Mouse (Mus musculus) limb, embryonic 14.5 days (tissue): ENCODE results near the gene Lnx1. TPM values are rescaled to one million over a fixed set of nuclear protein-coding genes. Genes with fewer than 3 reads are reported as not detected.

Experiments used
- ATAC-seq: fragments of 200-750 bp; cut with Nextera tagmentation; 2 replicates; pipeline ENCODE4 v1.8.0; 2017; ENCODE audit warnings: low read depth, moderate number of reproducible peaks, moderate TSS enrichment; ENCODE audit not compliant: low FRiP score
- DNase-seq: peaks from one replicate; pipeline ENCODE4 v3.0.0-alpha.2; 2015; ENCODE audit warnings: low spot score
- H3K27ac ChIP-seq: fragments of 300-500 bp; sonication (generic); replicated peaks from 2 replicates; pipeline ENCODE4 v1.5.1; 2014; ENCODE audit warnings: low read depth, mild to moderate bottlenecking, low read length, moderate library complexity, mixed read lengths
- H3K27me3 ChIP-seq: fragments of 300-500 bp; sonication (generic); 2 replicates; pipeline ENCODE4 v1.6.1; 2014; ENCODE audit warnings: low read length, mixed read lengths; ENCODE audit not compliant: control insufficient read depth, insufficient read depth
- H3K36me3 ChIP-seq: fragments of 300-500 bp; sonication (generic); 2 replicates; pipeline ENCODE4 v1.6.1; 2014; ENCODE audit warnings: mild to moderate bottlenecking, low read length, moderate library complexity, mixed read lengths; ENCODE audit not compliant: control insufficient read depth, insufficient read depth
- H3K4me1 ChIP-seq: fragments of 300-500 bp; sonication (generic); 2 replicates; pipeline ENCODE4 v1.6.1; 2014; ENCODE audit warnings: antibody characterized with exemption, low read length, mixed read lengths; ENCODE audit not compliant: control insufficient read depth, insufficient read depth
- H3K4me2 ChIP-seq: fragments of 300-500 bp; sonication (generic); replicated peaks from 2 replicates; pipeline ENCODE4 v1.6.1; 2014; ENCODE audit warnings: low read depth, mild to moderate bottlenecking, low read length, moderate library complexity; ENCODE audit not compliant: severe bottlenecking
- H3K4me3 ChIP-seq: fragments of 300-500 bp; sonication (generic); replicated peaks from 2 replicates; pipeline ENCODE4 v1.5.1; 2014; ENCODE audit warnings: low read length
- H3K9ac ChIP-seq: fragments of 300-500 bp; sonication (generic); 2 replicates; pipeline ENCODE4 v1.6.1; 2014; ENCODE audit warnings: mild to moderate bottlenecking, low read depth, low read length, moderate library complexity; ENCODE audit not compliant: severe bottlenecking
- H3K9me3 ChIP-seq: fragments of 300-500 bp; sonication (generic); 2 replicates; pipeline ENCODE4 v1.6.1; 2016; ENCODE audit warnings: low read length; ENCODE audit not compliant: control insufficient read depth
- POLR2A ChIP-seq: fragments of 200-500 bp; IDR thresholded peaks from 2 replicates; pipeline ENCODE4 v1.8.0; 2012; ENCODE audit warnings: inconsistent platforms, mild to moderate bottlenecking, moderate library complexity, borderline replicate concordance; ENCODE audit not compliant: insufficient read depth, insufficient read length; ENCODE audit errors: extremely low read depth
- WGBS: fragments of 180-500 bp; shearing (Covaris S2); extraction: QIAGEN DNeasy Blood & Tissue Kit; methylation state at CpG from one replicate; pipeline ENCODE4 v1.1.7; 2014; 5-methylcytosine and 5-hydroxymethylcytosine counted together
- polyA plus RNA-seq, 2 experiments: library from polyadenylated mRNA; depleted of rRNA in 1 of 2; stranded (reverse) in 1 of 2; unstranded in 1 of 2; fragments of >200 nt; fragmentation: Nextera tagmentation in 1 of 2; extraction: Ambion mirVana in 1 of 2; gene quantifications; 2 replicates each; pipeline versions ENCODE4 v1.2.1 to v1.2.3; 2012 to 2014

Gene Lnx1
- 1.0 and 1.1 TPM in 2 replicates for polyA plus RNA-seq (2012; rRNA removed)
- polyA plus RNA-seq (2014; fragmentation: Nextera tagmentation; extraction: Ambion mirVana): 0.92 and 1.2 TPM in 2 replicates

GRCm38 (mm10) chr5:74702766-74703165 lies at the start of gene Lnx1:
TSS of gene Lnx1 (minus strand) at chr5:74702912.
- H3K4me2 ChIP-seq: peak within 1 kb of the TSS; percentile 55
- 50% methylated on average over 11 of the region's 11 CpGs for WGBS
- no peak within 1 kb of the TSS for H3K4me3 ChIP-seq
- peaks cover 10% of the 10 kb centered on the region for H3K4me1 ChIP-seq
- H3K9ac ChIP-seq: no peak within 1 kb of the TSS
- H3K27ac ChIP-seq: no peak within 1 kb of the TSS
- no peaks in the 10 kb centered on the region for H3K36me3 ChIP-seq
- ATAC-seq (no peak), DNase-seq (no peak)
- no peaks in the 10 kb centered on the region for H3K9me3 ChIP-seq
- H3K27me3 ChIP-seq: no peaks in the 10 kb centered on the region
- no peak for TF ChIP-seq POLR2A

GRCm38 (mm10) chr5:74750501-74750900 lies 47.8 kb upstream of the Lnx1 start:
- H3K4me2 ChIP-seq: no peak overlapping the region
- H3K27ac ChIP-seq: no peak overlapping the region
- no peak for ATAC-seq
- no peak overlapping the region for H3K9ac ChIP-seq
- no peaks in the 10 kb centered on the region for H3K36me3 ChIP-seq
- H3K27me3 ChIP-seq: no peaks in the 10 kb centered on the region
- H3K4me1 ChIP-seq: no peaks in the 10 kb centered on the region
- WGBS: 88% methylated on average over 5 of the region's 5 CpGs
- no peak overlapping the region for H3K4me3 ChIP-seq
- no peak for DNase-seq
- H3K9me3 ChIP-seq: no peaks in the 10 kb centered on the region
- TF ChIP-seq POLR2A: no peak

- Histone ChIP-seq H3K4me1 (no peaks in the 10 kb centered on the region), H3K9me3 (no peaks in the 10 kb centered on the region), H3K4me2 (no peak overlapping the region), H3K9ac (no peak overlapping the region), H3K36me3 (no peaks in the 10 kb centered on the region), H3K4me3 (no peak overlapping the region), H3K27me3 (no peaks in the 10 kb centered on the region), H3K27ac (no peak overlapping the region)
- ATAC-seq (no peak), DNase-seq (no peak)
- no peak for TF ChIP-seq POLR2A
- WGBS: 89% methylated on average over 3 of the region's 3 CpGs
Observed at GRCm38 (mm10) chr5:74747476-74747875, 44.8 kb upstream of the Lnx1 start.

GRCm38 (mm10) chr5:74740951-74741350 lies 38.2 kb upstream of the Lnx1 start:
- WGBS: 80% methylated on average over 9 of the region's 9 CpGs
- ATAC-seq (no peak), DNase-seq (no peak)
- H3K9me3 ChIP-seq: no peaks in the 10 kb centered on the region
- no peaks in the 10 kb centered on the region for H3K27me3 ChIP-seq
- H3K36me3 ChIP-seq: no peaks in the 10 kb centered on the region
- no peak for TF ChIP-seq POLR2A
- no peak overlapping the region for H3K4me3 ChIP-seq
- no peak overlapping the region for H3K27ac ChIP-seq
- no peak overlapping the region for H3K9ac ChIP-seq
- H3K4me2 ChIP-seq: no peak overlapping the region
- H3K4me1 ChIP-seq: peaks cover 8% of the 10 kb centered on the region; the same call in 1 of the 2 replicates

GRCm38 (mm10) chr5:74739435-74739834 lies 36.7 kb upstream of the Lnx1 start:
- peak overlapping the region; percentile 16; the same call in 1 of the 2 replicates for H3K4me2 ChIP-seq

More at GRCm38 (mm10) chr5:74739435-74739834, 36.7 kb upstream of the Lnx1 start:
- peak overlapping the region; percentile 21; the same call in 1 of the 2 replicates for H3K9ac ChIP-seq
- no peak for TF ChIP-seq POLR2A
- H3K9me3 ChIP-seq: no peaks in the 10 kb centered on the region
- H3K36me3 ChIP-seq: no peaks in the 10 kb centered on the region
- peaks cover 11% of the 10 kb centered on the region for H3K4me1 ChIP-seq
- no peaks in the 10 kb centered on the region for H3K27me3 ChIP-seq
- no peak overlapping the region for H3K27ac ChIP-seq
- 17% methylated on average over 12 of the region's 12 CpGs for WGBS
- H3K4me3 ChIP-seq: no peak overlapping the region
- DNase-seq: peak; percentile 32
- peak; percentile 50 for ATAC-seq
